Mouse (Mus musculus) small intestine, adult 2 months (tissue): ENCODE results near the gene Deup1. TPM values are rescaled to one million over a fixed set of nuclear protein-coding genes. Genes with fewer than 3 reads are reported as not detected.
"Not testable (repeated sequence)": the region's sequence is repeated elsewhere in the genome, so short reads cannot be mapped to it uniquely, and the experiment has no call there.

Experiments
- H3K27ac ChIP-seq: fragments of 200-500 bp; 2 replicates; pipeline ENCODE4 v1.5.1; 2012; ENCODE audit warnings: low read depth, low read length, control low read depth, inconsistent platforms; ENCODE audit not compliant: insufficient read depth
- H3K27me3 ChIP-seq: fragments of 200-500 bp; 2 replicates; pipeline ENCODE4 v1.6.1; 2012; ENCODE audit warnings: mild to moderate bottlenecking, moderate library complexity, low read length, inconsistent platforms; ENCODE audit not compliant: control insufficient read depth, insufficient read depth
- H3K36me3 ChIP-seq: fragments of 200-500 bp; 2 replicates; pipeline ENCODE4 v1.6.1; 2012; ENCODE audit warnings: mild to moderate bottlenecking, low read length, control low read depth, inconsistent platforms; ENCODE audit not compliant: control insufficient read depth, insufficient read depth
- H3K4me1 ChIP-seq: fragments of 200-500 bp; 2 replicates; pipeline ENCODE4 v1.6.1; 2012; ENCODE audit warnings: low read length, inconsistent platforms, mixed read lengths; ENCODE audit not compliant: control insufficient read depth, insufficient read depth, insufficient read length
- H3K4me3 ChIP-seq: fragments of 200-500 bp; 2 replicates; pipeline ENCODE4 v1.5.1; 2012; ENCODE audit warnings: low read depth, mild to moderate bottlenecking, control low read depth, inconsistent platforms, low read length, moderate library complexity
- CTCF ChIP-seq: fragments of 200-500 bp; IDR thresholded peaks from 2 replicates; pipeline ENCODE4 v1.5.1; 2012; ENCODE audit warnings: low read depth, mild to moderate bottlenecking, control low read depth, inconsistent platforms, low read length, moderate library complexity, mixed read lengths; ENCODE audit not compliant: insufficient replicate concordance, insufficient read length; ENCODE audit errors: extremely low read depth
- POLR2A ChIP-seq: fragments of 200-500 bp; IDR thresholded peaks from 2 replicates; pipeline ENCODE4 v1.6.1; 2012; ENCODE audit warnings: low read depth, mild to moderate bottlenecking, control low read depth, inconsistent platforms, low read length, moderate library complexity
- WGBS: fragments of 180-500 bp; shearing (Covaris S2); methylation state at CpG from one replicate; pipeline ENCODE4 v1.1.7; 2018; 5-methylcytosine and 5-hydroxymethylcytosine counted together
- polyA plus RNA-seq: library from polyadenylated mRNA; depleted of rRNA; stranded (reverse); fragments of >200 nt; gene quantifications from 2 replicates; pipeline ENCODE4 v1.2.3, GENCODE M21; 2012

Gene Deup1
- polyA plus RNA-seq, 1 experiment: not detected

GRCm38 (mm10) chr9:15560451-15560850, 67.3 kb downstream of the Deup1 start:
- H3K36me3 ChIP-seq: no peaks in the 10 kb centered on the region
- 79% methylated on average over 3 of the region's 3 CpGs for WGBS
- no peak overlapping the region for H3K27ac ChIP-seq
- TF ChIP-seq POLR2A (no peak), CTCF (no peak)
- H3K4me3 ChIP-seq: no peak overlapping the region
- H3K27me3 ChIP-seq: no peaks in the 10 kb centered on the region
- no peaks in the 10 kb centered on the region for H3K4me1 ChIP-seq

- TF ChIP-seq POLR2A (no peak), CTCF (no peak)
- Histone ChIP-seq H3K36me3 (no peaks in the 10 kb centered on the region), H3K27ac (no peak overlapping the region), H3K27me3 (no peaks in the 10 kb centered on the region), H3K4me3 (no peak overlapping the region), H3K4me1 (peaks cover 2% of the 10 kb centered on the region; the same call in 1 of the 2 replicates)
- WGBS: 93% methylated on average over 8 of the region's 8 CpGs
These were observed 74.4 kb downstream of the Deup1 start for GRCm38 (mm10) chr9:15553322-15553721.

GRCm38 (mm10) chr9:15551933-15552851, 75.5 kb downstream of the Deup1 start:
- H3K4me1 ChIP-seq: peaks cover 2% of the 10 kb centered on the region; the same call in 1 of the 2 replicates
- no peak overlapping the region for H3K27ac ChIP-seq
- TF ChIP-seq POLR2A (no peak), CTCF (no peak)
- no peak overlapping the region for H3K4me3 ChIP-seq
- WGBS: 63% methylated on average over 15 of the region's 15 CpGs
- no peaks in the 10 kb centered on the region for H3K36me3 ChIP-seq
- H3K27me3 ChIP-seq: no peaks in the 10 kb centered on the region

- not testable (repeated sequence) for H3K27ac ChIP-seq, H3K4me1 ChIP-seq, H3K36me3 ChIP-seq, H3K4me3 ChIP-seq, H3K27me3 ChIP-seq
- 87% methylated on average over 6 of the region's 6 CpGs for WGBS
These were observed 76.7 kb downstream of the Deup1 start for GRCm38 (mm10) chr9:15551073-15551472.

- no peaks in the 10 kb centered on the region for H3K27me3 ChIP-seq
- peak overlapping the region; percentile 2; the same call in 1 of the 2 replicates for H3K27ac ChIP-seq
- H3K4me1 ChIP-seq: peaks cover 2% of the 10 kb centered on the region; the same call in 1 of the 2 replicates
- no peak overlapping the region for H3K4me3 ChIP-seq
- WGBS: 69% methylated on average over 4 of the region's 4 CpGs
- no peak for TF ChIP-seq CTCF
- no peak for TF ChIP-seq POLR2A
- 0 out of 2 replicates have a peak, but pooled peaks cover 2% of the 10 kb centered on the region for H3K36me3 ChIP-seq
These were observed 77.2 kb downstream of the Deup1 start for GRCm38 (mm10) chr9:15550461-15550961.

GRCm38 (mm10) chr9:15541735-15542354, 85.9 kb downstream of the Deup1 start:
- Histone ChIP-seq H3K4me3 (no peak overlapping the region), H3K27ac (no peak overlapping the region), H3K36me3 (peaks cover 10% of the 10 kb centered on the region), H3K27me3 (no peaks in the 10 kb centered on the region), H3K4me1 (peaks cover 31% of the 10 kb centered on the region)
- WGBS: 33% methylated on average over 5 of the region's 5 CpGs
- TF ChIP-seq CTCF: no peak
- TF ChIP-seq POLR2A: no peak

GRCm38 (mm10) chr9:15538979-15539533, 88.7 kb downstream of the Deup1 start:
- H3K4me1 ChIP-seq: peaks cover 44% of the 10 kb centered on the region
- no peak overlapping the region for H3K4me3 ChIP-seq
- H3K36me3 ChIP-seq: peaks cover 5% of the 10 kb centered on the region
- no peaks in the 10 kb centered on the region for H3K27me3 ChIP-seq
- H3K27ac ChIP-seq: no peak overlapping the region
- WGBS: 72% methylated on average over 8 of the region's 8 CpGs
- no peak for TF ChIP-seq POLR2A
- no peak for TF ChIP-seq CTCF
